Mouse (Mus musculus): ENCODE measurements around the gene Arl5c. TPM values are rescaled to one million over a fixed set of nuclear protein-coding genes. Genes with fewer than 3 reads are reported as not detected.

The Arl5c gene
- polyA plus RNA-seq, 1 experiment: 2.0 TPM

DNA sequence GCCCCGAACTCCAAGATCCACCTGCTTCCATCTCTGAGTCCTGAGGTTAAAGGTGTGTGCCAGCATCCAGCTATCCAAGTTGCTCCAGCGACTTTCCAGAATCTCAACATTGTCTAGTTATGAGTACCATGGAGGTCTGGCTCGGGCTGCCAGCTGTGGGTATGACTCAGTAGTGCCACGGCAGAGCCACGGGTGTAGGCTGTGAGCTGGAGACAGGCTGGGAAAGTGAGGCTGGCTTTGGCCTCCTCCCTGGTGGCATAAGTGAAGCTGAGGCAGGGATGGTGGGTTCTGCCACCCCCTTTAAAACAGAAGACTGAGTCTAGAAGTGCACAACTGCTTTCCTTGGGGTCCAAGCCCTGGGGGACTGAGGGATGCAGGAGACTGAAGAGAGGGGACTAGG, 38.1 kb upstream of the Arl5c start:
- Histone ChIP-seq H3K4me3 (replicated peaks; ENCODE audit: insufficient read depth, low read depth, low read length) (no peak overlapping the region), H3K27ac (ENCODE audit: insufficient read depth, low read length) (no peak overlapping the region), H3K4me1 (ENCODE audit: control insufficient read depth, insufficient read depth, low read length) (peaks cover 10% of the 10 kb centered on the region), H3K27me3 (ENCODE audit: control insufficient read depth, insufficient read depth, low read length) (no peaks in the 10 kb centered on the region)
- 58% methylated on average over 5 of the region's 5 CpGs for WGBS
- no peak for TF ChIP-seq POLR2A (IDR thresholded peaks at IDR 0.05; ENCODE audit: borderline replicate concordance, insufficient read depth, low read length)
- no peak for TF ChIP-seq CTCF (IDR thresholded peaks at IDR 0.05; ENCODE audit: borderline replicate concordance, insufficient read depth, low read depth, low read length)
- peak in 1 of 2 experiments; percentile 11 for DNase-seq

- WGBS: 4% methylated on average over 5 of the region's 5 CpGs
- TF ChIP-seq CTCF (IDR thresholded peaks at IDR 0.05; ENCODE audit: borderline replicate concordance, insufficient read depth, low read depth, low read length) (peak; percentile 91), POLR2A (IDR thresholded peaks at IDR 0.05; ENCODE audit: borderline replicate concordance, insufficient read depth, low read length) (no peak)
Observed at GRCm38 (mm10) chr11:98031443-98031770, 35.4 kb upstream of the Arl5c start.

DNA sequence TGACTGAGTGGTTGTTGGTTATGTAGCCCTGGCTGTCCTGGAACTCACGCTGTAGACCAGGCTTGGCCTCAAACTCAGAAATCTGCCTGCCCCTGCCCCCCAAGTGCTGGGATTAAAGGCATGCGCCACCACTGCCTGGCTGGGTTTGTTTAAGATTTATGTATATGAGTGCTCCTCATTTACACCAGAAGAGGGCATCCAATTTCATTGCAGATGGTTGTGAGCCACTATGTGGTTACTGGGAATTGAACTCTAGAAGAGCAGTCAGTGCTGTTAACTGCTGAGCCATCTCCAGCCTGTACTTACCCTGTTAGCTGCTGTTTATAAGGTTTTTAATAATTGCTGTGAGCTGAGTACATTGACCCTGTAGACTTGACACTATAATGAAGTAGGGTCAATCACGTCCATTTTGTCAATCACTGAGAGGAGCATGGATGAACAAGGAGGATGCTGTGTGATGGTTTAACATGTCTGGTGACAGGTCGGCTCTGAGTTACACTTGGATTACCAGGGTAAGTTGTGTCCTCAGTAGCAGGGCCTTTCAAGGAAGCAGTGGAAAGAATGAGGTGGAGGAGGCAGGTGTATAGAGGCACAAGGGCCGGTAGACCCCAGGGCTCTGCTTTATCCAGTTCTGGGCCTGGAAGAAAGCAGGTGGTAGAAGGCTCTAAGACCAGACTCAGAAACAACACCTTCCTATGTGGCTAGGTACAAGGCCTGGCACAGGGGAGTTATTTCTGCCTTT, 34.9 kb upstream of the Arl5c start:
- Histone ChIP-seq H3K4me3 (replicated peaks; ENCODE audit: insufficient read depth, low read depth, low read length) (no peak overlapping the region), H3K27ac (ENCODE audit: insufficient read depth, low read length) (no peak overlapping the region), H3K4me1 (ENCODE audit: control insufficient read depth, insufficient read depth, low read length) (peaks cover 4% of the 10 kb centered on the region; the same call in 1 of the 2 replicates), H3K27me3 (ENCODE audit: control insufficient read depth, insufficient read depth, low read length) (no peaks in the 10 kb centered on the region)
- no peak for TF ChIP-seq CTCF (IDR thresholded peaks at IDR 0.05; ENCODE audit: borderline replicate concordance, insufficient read depth, low read depth, low read length)
- no peak for TF ChIP-seq POLR2A (IDR thresholded peaks at IDR 0.05; ENCODE audit: borderline replicate concordance, insufficient read depth, low read length)
- DNase-seq: peak in 1 of 2 experiments; percentile 28
- WGBS: 47% methylated on average over 5 of the region's 5 CpGs

More at GRCm38 (mm10) chr11:98031443-98031770, 35.4 kb upstream of the Arl5c start:
- H3K4me1 ChIP-seq (ENCODE audit: control insufficient read depth, insufficient read depth, low read length): peaks cover 6% of the 10 kb centered on the region; the same call in 1 of the 2 replicates
- no peaks in the 10 kb centered on the region for H3K27me3 ChIP-seq (ENCODE audit: control insufficient read depth, insufficient read depth, low read length)
- H3K4me3 ChIP-seq (replicated peaks; ENCODE audit: insufficient read depth, low read depth, low read length): no peak overlapping the region
- peak; percentile 65 to 83 for DNase-seq
- H3K27ac ChIP-seq (ENCODE audit: insufficient read depth, low read length): no peak overlapping the region

DNA sequence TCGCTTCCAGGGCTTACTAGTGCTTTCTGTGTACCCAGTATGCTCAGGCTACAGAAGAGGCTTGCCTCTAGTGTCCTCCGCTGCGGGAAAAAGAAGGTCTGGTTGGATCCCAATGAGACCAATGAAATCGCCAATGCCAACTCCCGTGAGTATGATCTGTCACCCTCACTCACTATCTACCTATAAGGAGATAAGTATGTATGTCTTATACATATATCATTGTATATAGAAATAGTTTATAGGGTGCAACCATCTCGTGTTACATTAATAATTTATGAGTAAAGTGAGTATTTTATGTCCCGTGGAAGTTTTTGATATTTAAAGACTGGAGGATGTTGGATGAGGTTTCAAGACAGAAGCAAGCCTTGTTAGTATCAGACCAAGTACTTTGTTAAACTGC, 31.8 kb upstream of the Arl5c start:
- H3K27ac ChIP-seq (ENCODE audit: insufficient read depth, low read length): no peak overlapping the region
- 17% methylated on average over 7 of the region's 7 CpGs for WGBS
- peak overlapping the region; percentile 60 for H3K4me3 ChIP-seq (replicated peaks; ENCODE audit: insufficient read depth, low read depth, low read length)

DNA sequence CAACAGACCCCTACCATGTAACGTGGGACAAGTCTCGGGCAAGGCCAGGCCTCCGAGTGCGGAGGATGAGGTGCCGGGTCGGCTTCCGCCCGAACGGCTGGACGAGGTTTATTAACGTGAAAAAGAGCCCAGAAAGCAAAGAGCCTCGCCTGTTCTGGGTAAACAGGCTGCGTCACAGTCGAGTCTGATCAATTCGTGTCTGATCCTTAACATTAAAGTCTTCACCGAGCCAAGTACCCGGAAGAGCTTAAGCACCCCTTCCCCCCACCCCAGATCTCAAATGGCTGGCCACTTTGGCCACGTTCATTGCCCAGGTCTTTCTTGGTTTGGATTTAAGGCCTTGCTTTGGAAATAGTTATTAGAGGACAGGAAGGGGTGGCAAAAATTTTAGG, 31.3 kb upstream of the Arl5c start:
- TF ChIP-seq POLR2A (IDR thresholded peaks at IDR 0.05; ENCODE audit: borderline replicate concordance, insufficient read depth, low read length): no peak
- TF ChIP-seq CTCF (IDR thresholded peaks at IDR 0.05; ENCODE audit: borderline replicate concordance, insufficient read depth, low read depth, low read length): no peak
- Histone ChIP-seq H3K27me3 (ENCODE audit: control insufficient read depth, insufficient read depth, low read length) (no peaks in the 10 kb centered on the region), H3K4me3 (replicated peaks; ENCODE audit: insufficient read depth, low read depth, low read length) (peak overlapping the region; percentile 60), H3K4me1 (ENCODE audit: control insufficient read depth, insufficient read depth, low read length) (0 out of 2 replicates have a peak, but pooled peaks cover 2% of the 10 kb centered on the region), H3K27ac (ENCODE audit: insufficient read depth, low read length) (peak overlapping the region; percentile 44)
- no peak for DNase-seq
- WGBS: under 1% methylated on average over 18 of the region's 18 CpGs

More for the DNA sequence above, 31.8 kb upstream of the Arl5c start:
- TF ChIP-seq CTCF (IDR thresholded peaks at IDR 0.05; ENCODE audit: borderline replicate concordance, insufficient read depth, low read depth, low read length): no peak
- no peak for TF ChIP-seq POLR2A (IDR thresholded peaks at IDR 0.05; ENCODE audit: borderline replicate concordance, insufficient read depth, low read length)
- no peak for DNase-seq
- Histone ChIP-seq H3K27me3 (ENCODE audit: control insufficient read depth, insufficient read depth, low read length) (no peaks in the 10 kb centered on the region), H3K4me1 (ENCODE audit: control insufficient read depth, insufficient read depth, low read length) (0 out of 2 replicates have a peak, but pooled peaks cover 2% of the 10 kb centered on the region)

DNA sequence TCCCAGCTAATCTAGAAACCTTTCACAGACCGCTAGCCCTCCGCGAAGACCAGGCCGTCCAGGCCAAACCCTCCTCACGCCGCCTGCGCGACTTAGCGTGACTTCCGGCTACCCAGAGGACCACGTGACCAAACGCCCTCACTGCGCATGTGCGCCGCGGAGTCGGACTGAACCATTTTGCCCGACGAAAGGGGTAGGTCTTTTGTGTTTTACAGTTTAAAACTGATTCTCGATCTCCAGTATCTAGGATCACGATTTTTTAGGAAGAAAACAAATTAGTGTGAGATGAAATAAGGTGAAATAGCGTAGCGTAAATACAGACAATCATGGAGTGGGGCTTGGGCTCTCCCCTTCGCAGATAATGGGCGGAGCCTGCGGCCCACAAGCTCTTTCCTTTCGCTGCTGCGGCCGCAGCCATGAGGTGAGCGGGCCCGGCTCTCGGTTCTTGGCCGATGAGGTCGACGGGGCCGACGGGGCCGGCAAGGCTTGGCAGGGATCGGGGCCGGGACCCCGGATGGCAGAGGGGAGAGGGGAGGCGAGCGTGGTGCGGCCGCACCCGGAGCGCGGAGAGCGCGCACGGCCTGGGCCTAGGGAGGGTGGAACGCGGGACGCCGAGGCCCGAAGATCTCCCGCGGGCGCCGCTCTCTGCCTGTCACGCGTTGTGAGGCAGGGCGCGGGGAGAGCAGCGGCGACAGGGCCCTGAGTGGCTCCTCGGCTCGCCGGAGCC, 30.8 kb upstream of the Arl5c start, which contains the start of gene Rpl19:
Gene Rpl19 (plus strand): TSS at position 141 of the 727 bp plus-strand sequence.
- Histone ChIP-seq H3K27ac (ENCODE audit: insufficient read depth, low read length) (peak within 1 kb of the TSS; percentile 63), H3K4me1 (ENCODE audit: control insufficient read depth, insufficient read depth, low read length) (0 out of 2 replicates have a peak, but pooled peaks cover 2% of the 10 kb centered on the region), H3K27me3 (ENCODE audit: control insufficient read depth, insufficient read depth, low read length) (no peaks in the 10 kb centered on the region), H3K4me3 (replicated peaks; ENCODE audit: insufficient read depth, low read depth, low read length) (peak within 1 kb of the TSS; percentile 60)
- under 1% methylated on average over 69 of the region's 69 CpGs for WGBS
- TF ChIP-seq POLR2A (IDR thresholded peaks at IDR 0.05; ENCODE audit: borderline replicate concordance, insufficient read depth, low read length): peak; percentile 97
- TF ChIP-seq CTCF (IDR thresholded peaks at IDR 0.05; ENCODE audit: borderline replicate concordance, insufficient read depth, low read depth, low read length): no peak
- peak; percentile 93 to 95 for DNase-seq

- Histone ChIP-seq H3K27ac (ENCODE audit: insufficient read depth, low read length) (peak overlapping the region; percentile 63), H3K27me3 (ENCODE audit: control insufficient read depth, insufficient read depth, low read length) (no peaks in the 10 kb centered on the region), H3K4me1 (ENCODE audit: control insufficient read depth, insufficient read depth, low read length) (peaks cover 7% of the 10 kb centered on the region; the same call in 1 of the 2 replicates), H3K4me3 (replicated peaks; ENCODE audit: insufficient read depth, low read depth, low read length) (peak overlapping the region; percentile 60)
- DNase-seq: no peak
- TF ChIP-seq POLR2A (IDR thresholded peaks at IDR 0.05; ENCODE audit: borderline replicate concordance, insufficient read depth, low read length) (no peak), CTCF (IDR thresholded peaks at IDR 0.05; ENCODE audit: borderline replicate concordance, insufficient read depth, low read depth, low read length) (no peak)
- WGBS: 4% methylated on average over 15 of the region's 15 CpGs
Observed at GRCm38 (mm10) chr11:98026248-98026569, 30.2 kb upstream of the Arl5c start.

Measured in cerebellum, adult 2 months (tissue).